Mouse (Mus musculus): ENCODE results near the gene Gse1.

DNA sequence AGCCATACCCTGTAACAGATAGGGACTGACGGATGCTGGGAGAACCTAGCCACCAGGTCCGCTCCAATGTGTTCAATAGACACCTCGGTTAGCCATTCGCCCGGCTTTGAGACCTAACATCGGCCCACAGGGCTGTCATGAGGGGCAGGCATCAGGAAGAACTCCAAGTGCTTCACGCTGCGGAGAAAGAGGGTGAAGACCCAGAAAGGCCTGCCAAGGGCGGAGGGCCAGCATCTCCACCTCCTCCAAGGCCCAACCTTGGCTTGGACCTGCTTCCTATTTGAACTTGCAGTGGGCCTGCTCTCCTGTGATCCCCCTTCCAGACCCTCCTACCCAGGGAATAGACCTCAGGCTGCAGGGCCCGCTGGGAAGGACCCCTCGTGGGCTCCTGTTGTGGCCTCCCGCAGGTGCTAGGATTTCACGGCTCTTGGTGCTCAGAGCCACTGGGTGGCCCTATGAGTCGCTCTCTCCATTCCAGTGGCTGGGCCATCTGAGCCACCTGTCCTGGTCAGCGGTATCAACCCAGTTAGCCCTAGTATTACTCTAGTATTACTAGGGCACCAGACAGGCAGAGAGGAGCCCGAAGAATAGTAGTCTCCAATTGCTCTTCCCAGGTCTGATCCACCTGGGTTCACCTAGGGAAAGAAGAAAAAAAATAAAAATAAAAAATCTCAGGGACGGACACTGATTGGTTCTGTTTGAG, 38.0 kb upstream of the Gse1 start:
- TF ChIP-seq ZC3H11A (IDR thresholded peaks at IDR 0.05; ENCODE audit: borderline replicate concordance, low read depth, low read length) (no peak), ZNF384 (IDR thresholded peaks at IDR 0.05; ENCODE audit: low read depth, low read length) (no peak), HCFC1 (IDR thresholded peaks at IDR 0.05; ENCODE audit: borderline replicate concordance, insufficient read depth, low read length) (no peak), CHD2 (IDR thresholded peaks at IDR 0.05; ENCODE audit: low read depth, low read length) (no peak), MAFK (IDR thresholded peaks at IDR 0.05; ENCODE audit: insufficient read depth, low read depth, low read length) (no peak)
